ENCODE assay signal across 20 mouse cellular contexts in the genomic region with DNA sequence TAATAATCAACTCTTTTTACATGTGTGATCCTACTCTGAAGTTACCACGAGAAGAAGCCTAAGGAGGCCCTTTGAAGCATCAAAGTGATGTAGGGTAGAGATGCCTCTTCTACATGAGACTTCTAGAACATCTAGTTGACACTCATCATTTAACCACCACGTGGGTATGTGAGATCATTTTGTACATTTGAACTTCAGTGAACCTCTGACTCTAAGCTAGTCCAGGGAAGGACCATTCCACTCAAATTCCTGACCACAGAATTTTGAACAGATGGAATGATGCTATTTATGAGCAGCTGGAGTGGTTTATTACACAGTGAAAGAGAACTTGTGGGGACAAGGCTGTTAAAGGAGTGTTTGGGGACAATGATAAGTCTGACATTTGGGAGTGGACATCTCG.
"Had no signal": no experiment of that assay in that cellular context is flagged by ENCODE, and none has a peak within 500 bp of the region (broad histone marks: within the 10 kb centered on the region; RNA-seq: fewer than 3 reads in every experiment).

No protein-coding gene starts in this region.

- H3K4me2 ChIP-seq: limb, embryonic 12.5 days; limb, embryonic 15.5 days; lung, embryonic 14.5 days; midbrain, embryonic 13.5 days; neural tube, embryonic 12.5 days; neural tube, embryonic 15.5 days had no signal

- H3K27me3 ChIP-seq: limb, embryonic 12.5 days; limb, embryonic 15.5 days; midbrain, embryonic 13.5 days; neural tube, embryonic 12.5 days; neural tube, embryonic 15.5 days had no signal

- H3K27ac ChIP-seq: limb, embryonic 12.5 days; limb, embryonic 15.5 days; macrophage; midbrain, embryonic 13.5 days; neural tube, embryonic 12.5 days; neural tube, embryonic 15.5 days; stomach, postnatal 0 days had no signal

- H3K4me1 ChIP-seq: limb, embryonic 15.5 days had no signal

- H3K9ac ChIP-seq: limb, embryonic 12.5 days; limb, embryonic 15.5 days; lung, embryonic 14.5 days; midbrain, embryonic 13.5 days; neural tube, embryonic 12.5 days; neural tube, embryonic 15.5 days had no signal

- H3K4me3 ChIP-seq: limb, embryonic 12.5 days; limb, embryonic 15.5 days; midbrain, embryonic 13.5 days; neural tube, embryonic 12.5 days; neural tube, embryonic 15.5 days had no signal

- DNase-seq: kidney, adult 2 months; kidney, postnatal 10 days; kidney, postnatal 36 days; left cerebral cortex, postnatal 4 days; lung, embryonic 14.5 days; right cerebral cortex, adult 18-20 months; right cerebral cortex, postnatal 14 days; right cerebral cortex, postnatal 4 days; thymus, adult 2 months; thymus, postnatal 14 days; thymus, postnatal 4 days had no signal

- ATAC-seq: intestine, postnatal 0 days; lung, postnatal 0 days; midbrain, embryonic 13.5 days had no signal

- H3K36me3 ChIP-seq: limb, embryonic 12.5 days; limb, embryonic 15.5 days; neural tube, embryonic 12.5 days; neural tube, embryonic 15.5 days had no signal

- H3K9me3 ChIP-seq: limb, embryonic 12.5 days; limb, embryonic 15.5 days; midbrain, embryonic 13.5 days; neural tube, embryonic 12.5 days; neural tube, embryonic 15.5 days had no signal
